Mouse (Mus musculus): Measurements from ENCODE around the gene Gli1. TPM values are rescaled to one million over a fixed set of nuclear protein-coding genes. Genes with fewer than 3 reads are reported as not detected.

Gene Gli1
- polyA plus RNA-seq, 1 experiment from 2014 or later, result 0.87 TPM

- peak overlapping the region; percentile 12; the same call in 1 of the 2 replicates for H3K27ac ChIP-seq (ENCODE audit: low read depth, low read length)
- peak; percentile 80; the same call in 1 of the 2 replicates for ATAC-seq (ENCODE audit: low read depth)
- no peaks in the 10 kb centered on the region for H3K36me3 ChIP-seq (ENCODE audit: control insufficient read depth, insufficient read depth, low read length)
- H3K4me2 ChIP-seq (ENCODE audit: low read depth, low read length), result peak overlapping the region; percentile 55
- H3K4me1 ChIP-seq (ENCODE audit: control insufficient read depth, insufficient read depth, low read length), result peaks cover 10% of the 10 kb centered on the region
- peak overlapping the region; percentile 28 for H3K4me3 ChIP-seq (ENCODE audit: low read depth, low read length)
- H3K9ac ChIP-seq (replicated peaks; ENCODE audit: low read depth, low read length), result no peak overlapping the region
- WGBS, result under 1% methylated on average over 30 of the region's 31 CpGs
- no peaks in the 10 kb centered on the region for H3K9me3 ChIP-seq (ENCODE audit: control insufficient read depth, low read length)
- H3K27me3 ChIP-seq (ENCODE audit: control insufficient read depth, insufficient read depth, low read length), result peaks cover 6% of the 10 kb centered on the region
Measured at GRCm38 (mm10) chr10:127338930-127339682, 2.7 kb downstream of the Gli1 start.

GRCm38 (mm10) chr10:127337536-127338099 is 4.2 kb downstream of the Gli1 start:
- no peak overlapping the region for H3K27ac ChIP-seq (ENCODE audit: low read depth, low read length)
- ATAC-seq (ENCODE audit: low read depth), result no peak
- 80% methylated on average over 6 of the region's 6 CpGs for WGBS
- no peak overlapping the region for H3K4me3 ChIP-seq (ENCODE audit: low read depth, low read length)
- no peaks in the 10 kb centered on the region for H3K36me3 ChIP-seq (ENCODE audit: control insufficient read depth, insufficient read depth, low read length)
- H3K9ac ChIP-seq (replicated peaks; ENCODE audit: low read depth, low read length), result no peak overlapping the region
- peaks cover 6% of the 10 kb centered on the region for H3K27me3 ChIP-seq (ENCODE audit: control insufficient read depth, insufficient read depth, low read length)
- H3K9me3 ChIP-seq (ENCODE audit: control insufficient read depth, low read length), result no peaks in the 10 kb centered on the region
- peaks cover 10% of the 10 kb centered on the region for H3K4me1 ChIP-seq (ENCODE audit: control insufficient read depth, insufficient read depth, low read length)
- no peak overlapping the region for H3K4me2 ChIP-seq (ENCODE audit: low read depth, low read length)

GRCm38 (mm10) chr10:127336952-127337351 is 4.8 kb downstream of the Gli1 start:
- Histone ChIP-seq H3K4me2 (ENCODE audit: low read depth, low read length) (no peak overlapping the region), H3K4me1 (ENCODE audit: control insufficient read depth, insufficient read depth, low read length) (peaks cover 10% of the 10 kb centered on the region), H3K27me3 (ENCODE audit: control insufficient read depth, insufficient read depth, low read length) (peaks cover 6% of the 10 kb centered on the region), H3K9me3 (ENCODE audit: control insufficient read depth, low read length) (no peaks in the 10 kb centered on the region), H3K9ac (replicated peaks; ENCODE audit: low read depth, low read length) (no peak overlapping the region), H3K27ac (ENCODE audit: low read depth, low read length) (no peak overlapping the region), H3K36me3 (ENCODE audit: control insufficient read depth, insufficient read depth, low read length) (no peaks in the 10 kb centered on the region), H3K4me3 (ENCODE audit: low read depth, low read length) (no peak overlapping the region)
- WGBS, result 77% methylated on average over 5 of the region's 5 CpGs
- no peak for ATAC-seq (ENCODE audit: low read depth)

- no peak for ATAC-seq (ENCODE audit: low read depth)
- 81% methylated on average over 1 of the region's 1 CpGs for WGBS
Measured at GRCm38 (mm10) chr10:127335271-127335670, 6.5 kb downstream of the Gli1 start.

GRCm38 (mm10) chr10:127333152-127333551 is 8.6 kb downstream of the Gli1 start:
- Histone ChIP-seq H3K4me3 (ENCODE audit: low read depth, low read length) (no peak overlapping the region), H3K9ac (replicated peaks; ENCODE audit: low read depth, low read length) (no peak overlapping the region), H3K36me3 (ENCODE audit: control insufficient read depth, insufficient read depth, low read length) (no peaks in the 10 kb centered on the region), H3K4me2 (ENCODE audit: low read depth, low read length) (no peak overlapping the region), H3K9me3 (ENCODE audit: control insufficient read depth, low read length) (no peaks in the 10 kb centered on the region), H3K27me3 (ENCODE audit: control insufficient read depth, insufficient read depth, low read length) (no peaks in the 10 kb centered on the region), H3K27ac (ENCODE audit: low read depth, low read length) (no peak overlapping the region), H3K4me1 (ENCODE audit: control insufficient read depth, insufficient read depth, low read length) (no peaks in the 10 kb centered on the region)
- 78% methylated on average over 5 of the region's 5 CpGs for WGBS
- no peak for ATAC-seq (ENCODE audit: low read depth)

More at GRCm38 (mm10) chr10:127335271-127335670, 6.5 kb downstream of the Gli1 start:
- Histone ChIP-seq H3K36me3 (ENCODE audit: control insufficient read depth, insufficient read depth, low read length) (no peaks in the 10 kb centered on the region), H3K27ac (ENCODE audit: low read depth, low read length) (no peak overlapping the region), H3K9ac (replicated peaks; ENCODE audit: low read depth, low read length) (no peak overlapping the region), H3K27me3 (ENCODE audit: control insufficient read depth, insufficient read depth, low read length) (peaks cover 2% of the 10 kb centered on the region; the same call in 1 of the 2 replicates), H3K9me3 (ENCODE audit: control insufficient read depth, low read length) (no peaks in the 10 kb centered on the region), H3K4me1 (ENCODE audit: control insufficient read depth, insufficient read depth, low read length) (peaks cover 5% of the 10 kb centered on the region), H3K4me3 (ENCODE audit: low read depth, low read length) (no peak overlapping the region), H3K4me2 (ENCODE audit: low read depth, low read length) (no peak overlapping the region)

- H3K4me3 ChIP-seq (ENCODE audit: low read depth, low read length), result no peak overlapping the region
- H3K4me1 ChIP-seq (ENCODE audit: control insufficient read depth, insufficient read depth, low read length), result no peaks in the 10 kb centered on the region
- no peak overlapping the region for H3K27ac ChIP-seq (ENCODE audit: low read depth, low read length)
- WGBS, result 34% methylated on average over 31 of the region's 31 CpGs
- peaks cover 2% of the 10 kb centered on the region; the same call in 1 of the 2 replicates for H3K27me3 ChIP-seq (ENCODE audit: control insufficient read depth, insufficient read depth, low read length)
- H3K4me2 ChIP-seq (ENCODE audit: low read depth, low read length), result no peak overlapping the region
- H3K9me3 ChIP-seq (ENCODE audit: control insufficient read depth, low read length), result no peaks in the 10 kb centered on the region
- no peaks in the 10 kb centered on the region for H3K36me3 ChIP-seq (ENCODE audit: control insufficient read depth, insufficient read depth, low read length)
- H3K9ac ChIP-seq (replicated peaks; ENCODE audit: low read depth, low read length), result no peak overlapping the region; the same call in 1 of the 2 replicates
- no peak for ATAC-seq (ENCODE audit: low read depth)
Measured at GRCm38 (mm10) chr10:127332211-127332874, 9.4 kb downstream of the Gli1 start.

GRCm38 (mm10) chr10:127330212-127330611 is 11.6 kb downstream of the Gli1 start:
- peaks cover 20% of the 10 kb centered on the region for H3K27me3 ChIP-seq (ENCODE audit: control insufficient read depth, insufficient read depth, low read length)
- WGBS, result 84% methylated on average over 7 of the region's 7 CpGs

GRCm38 (mm10) chr10:127327461-127328145 is 14.2 kb downstream of the Gli1 start:
- 52% methylated on average over 18 of the region's 18 CpGs for WGBS
- H3K36me3 ChIP-seq (ENCODE audit: control insufficient read depth, insufficient read depth, low read length), result no peaks in the 10 kb centered on the region
- peaks cover 26% of the 10 kb centered on the region for H3K27me3 ChIP-seq (ENCODE audit: control insufficient read depth, insufficient read depth, low read length)
- H3K9ac ChIP-seq (replicated peaks; ENCODE audit: low read depth, low read length), result no peak overlapping the region
- ATAC-seq (ENCODE audit: low read depth), result no peak
- no peaks in the 10 kb centered on the region for H3K9me3 ChIP-seq (ENCODE audit: control insufficient read depth, low read length)
- H3K4me2 ChIP-seq (ENCODE audit: low read depth, low read length), result no peak overlapping the region
- peaks cover 10% of the 10 kb centered on the region; the same call in 1 of the 2 replicates for H3K4me1 ChIP-seq (ENCODE audit: control insufficient read depth, insufficient read depth, low read length)
- H3K27ac ChIP-seq (ENCODE audit: low read depth, low read length), result no peak overlapping the region
- H3K4me3 ChIP-seq (ENCODE audit: low read depth, low read length), result no peak overlapping the region

More at GRCm38 (mm10) chr10:127330212-127330611, 11.6 kb downstream of the Gli1 start:
- no peaks in the 10 kb centered on the region for H3K9me3 ChIP-seq (ENCODE audit: control insufficient read depth, low read length)
- no peak overlapping the region for H3K9ac ChIP-seq (replicated peaks; ENCODE audit: low read depth, low read length)
- no peaks in the 10 kb centered on the region for H3K36me3 ChIP-seq (ENCODE audit: control insufficient read depth, insufficient read depth, low read length)
- ATAC-seq (ENCODE audit: low read depth), result no peak
- H3K4me1 ChIP-seq (ENCODE audit: control insufficient read depth, insufficient read depth, low read length), result peaks cover 10% of the 10 kb centered on the region; the same call in 1 of the 2 replicates
- H3K4me2 ChIP-seq (ENCODE audit: low read depth, low read length), result no peak overlapping the region
- no peak overlapping the region for H3K4me3 ChIP-seq (ENCODE audit: low read depth, low read length)
- H3K27ac ChIP-seq (ENCODE audit: low read depth, low read length), result no peak overlapping the region

Data from neural tube, embryonic 14.5 days (tissue).